Mouse (Mus musculus) ovary, postnatal 14 days (tissue): ENCODE results near the gene Tmod1.

Experiments
- DNase-seq: peaks from one replicate; pipeline ENCODE4 v3.0.0; 2022; ENCODE audit warnings: low spot score

Gene Tmod1

DNA sequence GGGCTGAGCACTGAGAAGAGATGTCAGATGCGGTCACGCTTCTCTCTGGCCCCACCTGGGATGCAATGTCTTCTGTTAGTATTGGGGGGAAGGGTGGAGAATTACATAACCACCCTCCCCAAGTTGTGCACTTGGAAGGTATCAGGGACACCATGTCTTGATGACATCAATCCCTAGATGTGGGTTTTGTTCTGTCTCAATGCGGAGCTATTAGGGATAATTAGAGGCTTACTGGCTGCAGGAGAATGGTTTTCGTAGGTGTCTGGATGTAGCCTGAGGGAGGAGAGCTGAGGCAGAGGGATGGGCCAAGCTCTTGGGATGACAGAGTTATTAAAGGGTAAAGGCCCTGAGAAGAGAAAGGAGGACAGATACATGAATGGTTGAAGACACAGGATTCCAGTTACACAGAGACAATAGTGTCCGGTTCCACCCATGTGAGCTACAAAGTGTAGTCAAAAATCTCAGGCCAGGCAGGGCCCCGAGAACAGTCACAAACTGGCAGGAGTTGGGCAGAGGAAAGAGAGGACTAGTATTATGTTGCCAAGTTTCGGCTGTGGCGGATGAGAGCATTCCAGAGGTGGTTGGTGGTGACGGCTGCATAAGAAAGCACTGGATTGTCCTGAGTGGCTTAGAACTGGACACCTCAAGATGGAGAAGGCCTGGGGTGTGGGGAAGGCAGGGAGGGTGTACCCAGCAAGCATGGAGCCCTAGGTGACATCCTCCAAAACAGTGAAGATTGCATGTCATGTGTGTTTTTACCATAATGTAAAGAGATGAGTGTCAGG, 14.8 kb downstream of the Tmod1 start:
- DNase-seq = no peak

DNA sequence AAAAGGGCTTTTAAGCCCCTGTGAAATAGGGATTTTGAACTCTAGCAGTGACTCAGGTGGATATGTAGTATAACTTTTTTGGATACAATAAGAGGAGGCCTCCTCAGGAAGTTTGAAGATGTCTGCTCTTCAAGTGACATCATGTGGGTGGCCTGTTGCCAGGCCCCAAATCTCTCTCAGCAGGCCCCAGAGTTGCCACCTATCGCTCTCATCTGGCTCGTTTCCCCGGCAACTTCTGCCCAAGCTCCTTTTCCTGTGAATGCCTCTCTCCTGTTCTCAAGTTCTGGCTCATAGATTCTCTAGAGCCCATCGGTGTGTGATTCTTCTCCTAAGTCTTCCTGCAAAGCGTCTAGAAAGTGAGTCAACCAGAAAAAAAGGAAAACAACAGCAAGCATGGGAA, 17.4 kb downstream of the Tmod1 start:
- no peak for DNase-seq

DNA sequence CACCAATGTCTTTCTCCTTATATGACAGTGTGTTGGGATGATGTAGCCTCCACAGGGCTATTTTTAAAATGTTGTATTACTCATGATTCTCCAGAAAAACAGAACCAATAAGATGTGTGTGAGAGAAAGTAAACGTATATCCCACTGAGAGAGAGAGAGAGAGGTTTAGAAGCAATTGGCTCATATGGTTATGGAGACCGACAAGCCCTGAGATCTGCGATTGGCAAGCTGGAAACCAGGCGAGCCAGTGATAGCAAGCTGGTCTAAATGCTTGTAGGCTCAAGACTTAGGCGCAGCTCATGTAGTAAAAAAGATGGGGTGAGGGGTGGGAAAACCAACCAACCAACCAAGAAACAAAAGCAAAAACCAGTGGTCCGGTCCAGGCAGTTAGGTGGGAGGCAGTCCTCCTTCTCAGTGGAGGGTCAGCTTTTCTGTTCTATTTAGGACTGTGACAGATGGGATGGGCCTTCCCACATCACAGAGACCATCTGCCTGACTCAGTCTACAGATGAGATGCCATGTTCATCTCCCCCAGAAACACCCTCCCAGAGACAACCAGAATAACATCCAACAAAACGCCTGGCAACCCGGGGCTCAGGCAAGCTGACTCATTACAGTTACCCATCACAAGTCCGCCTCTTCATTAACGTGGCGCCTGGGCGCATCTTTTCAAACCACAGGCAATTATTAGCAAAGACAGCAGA, 22.7 kb downstream of the Tmod1 start:
- no peak for DNase-seq

DNA sequence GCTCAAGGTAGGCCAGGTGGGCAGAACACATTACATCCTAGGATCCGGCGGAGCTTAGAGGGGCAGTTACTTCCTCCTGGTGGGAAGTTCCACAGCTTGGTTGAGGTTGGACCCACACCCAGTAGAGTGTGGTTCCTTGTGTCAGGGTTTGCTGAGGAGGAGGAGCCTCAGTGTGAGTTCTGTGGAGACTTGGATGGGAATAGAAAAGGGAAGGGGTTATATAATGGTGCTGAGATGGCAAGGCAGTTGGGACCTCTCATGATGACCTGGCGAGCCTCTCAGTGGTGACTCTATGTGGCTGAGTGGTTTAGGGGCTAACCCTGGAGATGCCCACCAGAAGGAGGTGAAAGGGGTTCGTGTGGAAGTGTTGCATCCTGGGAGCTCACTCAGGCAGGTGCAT, 25.1 kb downstream of the Tmod1 start:
- no peak for DNase-seq

DNA sequence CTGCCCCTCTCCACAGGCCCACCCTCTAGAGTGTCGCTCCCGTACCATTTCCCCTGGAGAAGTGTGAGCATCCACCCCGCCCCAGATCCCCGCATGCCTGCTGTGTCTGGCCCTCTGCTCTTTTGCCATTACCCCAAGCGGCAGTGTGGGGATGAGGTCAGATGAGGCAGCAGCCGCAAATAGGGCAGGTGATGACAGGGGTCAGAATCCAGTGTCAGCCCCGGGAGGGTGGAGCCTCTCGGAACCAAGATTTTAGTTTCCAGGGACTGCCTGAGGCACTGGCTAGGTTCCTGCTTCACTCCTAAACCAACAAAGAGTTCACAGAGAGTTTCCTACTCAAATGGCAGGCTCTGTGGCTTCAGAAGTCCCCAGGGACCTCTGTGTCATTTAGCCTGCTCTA, 25.5 kb downstream of the Tmod1 start:
- no peak for DNase-seq

DNA sequence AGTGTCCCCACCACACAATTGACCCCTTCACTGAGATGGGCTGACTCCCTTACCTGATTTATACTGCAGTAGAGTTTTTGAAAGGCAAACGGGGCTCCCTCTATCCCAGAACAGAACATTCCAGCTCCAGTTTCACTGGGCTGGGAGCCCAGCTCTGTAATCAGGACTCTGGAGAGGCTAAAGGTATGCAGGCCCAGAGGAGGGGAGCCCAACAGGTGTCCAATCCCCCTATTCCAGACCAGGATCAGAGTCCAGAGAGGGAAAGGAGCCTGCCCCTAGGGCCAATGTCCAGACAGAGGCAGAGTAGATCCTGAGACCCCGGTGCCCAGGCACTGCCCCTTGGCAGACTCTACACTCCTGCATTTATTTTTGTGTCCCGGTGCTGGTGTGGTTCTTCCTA, 26.2 kb downstream of the Tmod1 start:
- no peak for DNase-seq

DNA sequence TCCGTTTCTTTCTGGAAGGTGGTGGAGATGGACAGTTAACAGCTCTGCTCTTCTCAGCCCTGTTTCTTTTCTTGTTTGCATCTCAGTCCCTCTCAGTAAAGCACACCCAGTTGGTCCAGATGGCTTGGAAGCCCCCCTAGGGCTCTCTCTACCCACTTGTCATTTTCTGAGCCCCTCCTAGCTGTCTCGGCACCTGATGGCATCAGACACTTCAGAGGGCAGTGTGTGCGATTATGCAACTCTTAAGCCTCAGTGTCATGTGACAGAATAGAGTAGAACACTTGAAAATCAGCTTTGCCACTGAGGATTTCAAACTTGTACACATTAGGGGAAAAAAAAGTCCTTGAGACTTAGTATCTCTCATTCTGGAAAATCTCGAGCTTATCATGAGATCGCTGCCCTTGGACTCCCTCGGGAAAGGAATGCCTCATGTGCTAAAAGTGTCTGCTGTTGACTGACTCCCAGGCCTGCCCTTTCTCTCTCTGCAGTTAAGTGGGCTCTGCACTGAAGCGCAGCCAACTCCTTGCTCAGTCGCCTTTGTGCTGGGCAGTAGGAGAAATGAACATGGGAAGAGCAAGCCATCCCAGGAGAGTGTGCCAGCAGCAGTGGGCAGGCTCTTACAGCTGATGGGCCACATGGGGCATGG, 27.1 kb downstream of the Tmod1 start:
- DNase-seq = no peak

DNA sequence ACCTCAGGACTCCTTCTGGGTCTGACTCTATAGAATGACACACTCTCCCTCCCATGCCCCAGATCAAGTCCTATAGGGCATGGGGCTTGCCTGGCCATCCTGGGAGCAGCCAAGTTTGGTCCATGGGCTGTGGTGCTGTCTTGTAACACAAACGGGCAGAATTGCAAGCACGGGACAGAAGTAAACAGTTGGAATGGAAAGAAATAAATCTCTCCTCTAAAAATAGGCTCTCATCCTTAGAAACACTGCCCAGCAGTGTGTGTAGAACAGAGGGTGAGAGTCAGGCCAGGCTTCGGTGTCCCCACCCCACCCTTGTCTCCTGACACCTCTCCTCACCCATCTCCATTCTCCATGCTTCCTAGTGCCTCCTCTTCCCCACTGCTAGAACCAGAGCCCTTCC, 29.3 kb downstream of the Tmod1 start:
- no peak for DNase-seq

DNA sequence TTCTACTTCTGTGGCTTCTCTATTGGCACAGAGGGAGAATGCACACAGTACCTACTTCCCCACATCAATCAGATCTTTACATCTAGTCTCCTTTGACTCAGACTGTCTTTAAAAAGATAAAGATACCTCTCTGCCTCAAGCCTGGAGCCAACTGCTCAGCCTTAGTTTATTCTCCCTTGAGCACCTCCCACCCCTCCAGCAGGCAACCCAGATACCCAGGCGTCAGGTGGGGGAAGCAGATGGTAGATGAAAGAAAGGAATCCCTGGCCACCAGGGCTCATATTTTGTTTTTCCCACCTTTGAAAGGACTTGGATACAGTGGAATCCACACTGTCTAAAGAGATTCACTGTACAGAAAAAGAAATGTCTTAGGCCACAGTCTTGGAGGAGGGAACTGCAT, 29.8 kb downstream of the Tmod1 start:
- DNase-seq = no peak

DNA sequence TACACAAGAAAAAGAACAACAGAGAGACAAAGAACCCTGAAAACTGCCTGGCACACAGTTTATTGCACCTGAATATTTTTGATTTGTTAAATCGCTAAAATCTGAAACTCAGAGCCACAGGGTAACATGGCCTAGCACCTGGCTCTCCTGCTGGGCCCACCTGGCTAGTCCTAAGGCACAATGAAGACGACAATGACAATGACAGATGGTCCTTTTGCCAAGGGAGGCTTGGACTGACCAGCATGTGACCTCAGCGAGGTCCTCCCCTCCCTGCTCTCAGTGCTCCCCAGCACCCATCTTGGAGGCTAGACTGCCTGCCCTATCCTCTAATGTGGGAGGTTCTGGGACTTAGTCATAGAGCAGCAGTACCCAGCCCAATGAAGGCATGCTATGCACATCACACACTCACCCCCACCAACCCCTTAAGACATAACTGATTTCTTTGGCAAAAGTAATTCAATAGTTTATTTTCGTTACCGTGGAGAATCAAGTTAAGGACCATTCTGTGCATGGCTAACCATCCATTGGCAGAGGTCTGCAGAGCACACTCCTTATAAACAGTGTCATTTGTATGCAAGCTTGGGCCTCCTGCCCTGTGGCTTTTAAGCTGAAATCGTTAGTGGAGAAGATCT, 31.2 kb downstream of the Tmod1 start:
- DNase-seq = no peak

DNA sequence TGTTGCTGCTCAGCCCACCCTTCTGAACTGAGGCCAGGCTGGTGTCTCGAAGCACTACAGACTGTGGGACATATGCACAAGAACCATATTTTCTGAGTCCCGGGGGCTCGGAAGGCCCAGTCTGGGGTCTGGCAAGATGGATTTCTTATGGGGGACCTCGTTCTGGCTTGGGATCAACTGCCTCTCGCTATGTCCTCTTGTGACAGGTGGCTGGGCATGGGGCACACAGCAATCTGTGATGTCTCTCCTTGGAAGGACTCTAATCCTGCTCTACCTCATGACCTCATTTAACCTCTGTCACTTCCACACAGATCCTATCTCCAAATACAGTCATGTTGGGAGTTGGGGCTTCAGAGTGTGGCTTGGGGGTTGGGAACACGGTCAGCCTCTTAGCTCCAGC, 33.9 kb downstream of the Tmod1 start:
- DNase-seq = no peak

DNA sequence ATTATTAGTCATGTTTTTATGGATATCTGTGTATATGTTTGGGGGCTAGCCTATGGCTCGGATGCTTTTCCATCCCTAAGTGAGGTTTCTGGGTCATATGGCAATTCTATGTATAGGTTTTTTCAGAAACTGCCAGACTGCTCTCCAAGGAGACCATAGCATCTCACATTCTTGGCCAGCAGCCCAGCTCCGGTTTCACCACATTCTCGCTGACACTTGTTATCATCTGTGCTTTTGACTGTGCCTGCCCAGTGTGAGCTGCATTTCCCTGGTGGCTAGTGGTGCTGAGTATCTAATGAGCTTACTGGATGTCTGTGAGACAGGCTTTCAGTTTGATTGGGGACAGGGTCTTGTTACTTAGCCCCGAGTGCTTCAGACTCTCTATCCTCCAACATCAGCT, 35.0 kb downstream of the Tmod1 start:
- no peak for DNase-seq

DNA sequence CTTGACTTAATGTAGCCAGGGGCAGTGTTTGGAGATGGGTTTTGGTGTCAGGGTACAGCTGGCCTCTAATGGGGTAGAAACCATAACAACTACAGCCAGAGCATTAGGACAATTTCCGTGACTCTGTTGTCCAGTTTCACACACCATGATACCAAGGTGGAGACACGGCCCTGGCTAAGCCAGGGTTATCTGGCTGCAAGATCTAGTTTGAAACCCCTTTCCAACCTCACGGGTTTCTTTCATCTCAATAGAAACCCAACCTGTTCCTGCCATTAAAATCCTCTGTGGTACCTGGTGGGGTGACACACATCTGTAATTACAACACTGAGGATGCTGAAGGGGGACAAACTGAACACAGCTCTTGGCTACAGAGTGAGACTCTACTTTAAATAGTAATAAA, 36.9 kb downstream of the Tmod1 start:
- DNase-seq = no peak

DNA sequence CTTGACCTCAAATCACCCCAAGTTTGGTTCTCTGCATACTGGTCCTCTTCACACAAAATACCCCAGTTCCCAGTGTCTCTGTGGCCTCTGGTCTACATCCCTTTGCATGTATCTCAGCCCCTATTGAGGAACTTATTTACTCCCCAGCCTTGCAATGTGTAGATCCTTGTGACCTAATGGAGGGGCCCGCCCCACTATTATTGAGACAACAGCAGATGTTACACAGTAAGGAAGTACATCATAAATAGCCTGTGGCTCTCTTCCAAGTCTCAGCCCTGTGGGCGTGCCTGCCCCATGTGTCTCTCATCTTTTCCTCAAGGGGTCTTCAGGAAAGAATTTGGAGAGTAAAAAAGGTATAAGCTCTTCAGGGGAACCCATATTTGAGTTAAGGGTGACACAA, 38.2 kb downstream of the Tmod1 start:
- DNase-seq = no peak

DNA sequence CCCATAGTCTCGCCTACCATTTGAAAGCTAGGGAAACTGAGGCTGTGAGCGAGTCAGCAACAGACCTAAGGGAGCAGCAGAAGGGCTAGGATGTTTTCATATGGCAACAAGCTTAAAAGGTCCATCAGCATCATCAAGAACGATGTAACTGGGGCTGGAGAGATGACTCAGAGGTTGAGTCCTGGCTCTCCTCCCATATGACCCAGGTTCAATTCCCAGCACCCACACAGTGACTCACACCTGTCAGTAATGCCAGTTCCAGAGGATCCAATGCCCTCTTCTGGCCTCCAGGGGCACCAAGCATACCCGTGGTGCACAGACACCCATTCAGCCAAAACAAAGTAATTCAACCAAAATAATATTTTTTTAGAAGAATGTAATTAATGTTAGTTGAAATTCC, 41.5 kb downstream of the Tmod1 start:
- no peak for DNase-seq

DNA sequence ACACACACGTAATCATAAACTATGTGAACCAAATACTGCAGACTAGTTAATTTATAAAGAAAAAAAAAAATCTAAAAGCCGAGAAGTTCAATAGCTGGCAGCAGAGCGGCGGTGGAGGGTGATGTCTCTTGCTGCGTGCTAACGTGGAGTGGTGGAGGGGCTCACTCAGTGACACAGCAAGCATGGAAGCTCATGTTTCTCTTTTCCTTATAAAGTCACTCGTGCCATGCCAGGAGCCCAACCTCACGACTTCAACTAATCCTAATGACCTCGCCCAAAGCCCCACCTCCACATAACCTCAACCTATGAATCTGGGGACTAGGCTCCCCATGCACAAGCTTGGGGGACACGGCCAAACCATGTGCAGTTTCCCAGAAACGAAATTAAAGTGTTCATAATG, 43.8 kb downstream of the Tmod1 start:
- DNase-seq = no peak

DNA sequence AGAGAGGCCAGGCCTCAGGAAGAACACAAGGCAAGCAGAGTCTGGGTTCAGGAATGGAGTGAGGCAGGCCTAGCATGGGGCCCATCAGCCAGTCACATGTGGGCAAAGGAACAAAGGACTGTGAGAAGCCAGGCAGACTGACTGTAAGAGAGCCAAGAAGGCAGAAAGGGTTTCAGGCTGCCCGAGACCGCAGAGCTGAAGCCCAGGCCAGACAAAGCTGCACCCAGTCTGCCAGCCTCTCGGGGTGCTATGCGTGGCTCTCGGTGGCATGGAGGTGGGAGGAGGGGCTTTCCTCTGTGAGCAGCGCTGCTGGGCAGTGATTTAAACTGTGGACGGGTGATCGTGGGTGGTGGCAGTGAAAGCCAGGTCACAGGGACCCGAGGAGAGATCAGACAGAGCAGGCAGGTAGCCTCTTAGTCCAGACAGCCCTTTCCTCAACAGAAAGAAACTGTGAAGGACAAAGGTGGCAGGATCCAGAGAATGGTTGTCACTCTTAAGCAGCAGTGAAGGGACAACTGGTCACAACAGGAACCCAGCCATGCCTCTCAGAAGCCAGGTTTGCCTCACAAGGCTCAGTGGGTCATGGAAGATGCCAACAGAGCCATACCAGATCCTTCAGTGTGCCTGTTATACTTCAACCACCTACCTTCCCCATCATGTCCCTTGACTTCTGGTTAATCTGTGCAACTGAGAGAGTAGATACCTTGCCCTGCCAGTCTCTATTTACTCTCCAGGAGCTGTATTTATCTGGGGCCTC, 45.9 kb downstream of the Tmod1 start:
- no peak for DNase-seq

DNA sequence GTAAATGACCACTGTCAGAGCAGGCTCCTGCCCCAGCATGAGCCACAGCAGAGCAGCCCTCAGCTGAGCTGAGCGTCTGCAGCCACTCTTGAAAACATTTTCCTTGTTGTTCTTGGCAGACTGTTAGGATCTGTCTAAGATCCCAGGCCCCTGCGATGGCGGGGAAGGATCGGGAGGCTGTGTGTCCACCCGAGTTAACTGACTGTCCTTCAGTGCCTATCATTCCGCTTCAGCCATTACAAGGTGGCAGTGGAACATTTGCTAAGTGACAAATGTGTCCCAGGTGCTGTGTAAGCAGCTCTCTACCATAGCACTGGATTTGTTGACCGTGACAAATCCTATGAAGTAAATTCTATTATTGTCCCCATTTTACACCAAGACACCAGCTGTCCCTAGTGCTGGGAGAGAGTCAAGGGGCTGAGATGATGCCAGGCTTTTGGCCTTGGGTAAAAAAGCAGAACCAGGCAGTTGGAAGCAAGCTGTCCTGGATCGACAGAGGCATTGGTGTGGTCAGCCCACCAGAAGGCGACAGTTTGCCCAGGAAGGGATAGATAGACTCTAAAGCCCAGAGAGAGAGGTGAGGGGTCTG, 46.6 kb downstream of the Tmod1 start:
- DNase-seq = no peak

DNA sequence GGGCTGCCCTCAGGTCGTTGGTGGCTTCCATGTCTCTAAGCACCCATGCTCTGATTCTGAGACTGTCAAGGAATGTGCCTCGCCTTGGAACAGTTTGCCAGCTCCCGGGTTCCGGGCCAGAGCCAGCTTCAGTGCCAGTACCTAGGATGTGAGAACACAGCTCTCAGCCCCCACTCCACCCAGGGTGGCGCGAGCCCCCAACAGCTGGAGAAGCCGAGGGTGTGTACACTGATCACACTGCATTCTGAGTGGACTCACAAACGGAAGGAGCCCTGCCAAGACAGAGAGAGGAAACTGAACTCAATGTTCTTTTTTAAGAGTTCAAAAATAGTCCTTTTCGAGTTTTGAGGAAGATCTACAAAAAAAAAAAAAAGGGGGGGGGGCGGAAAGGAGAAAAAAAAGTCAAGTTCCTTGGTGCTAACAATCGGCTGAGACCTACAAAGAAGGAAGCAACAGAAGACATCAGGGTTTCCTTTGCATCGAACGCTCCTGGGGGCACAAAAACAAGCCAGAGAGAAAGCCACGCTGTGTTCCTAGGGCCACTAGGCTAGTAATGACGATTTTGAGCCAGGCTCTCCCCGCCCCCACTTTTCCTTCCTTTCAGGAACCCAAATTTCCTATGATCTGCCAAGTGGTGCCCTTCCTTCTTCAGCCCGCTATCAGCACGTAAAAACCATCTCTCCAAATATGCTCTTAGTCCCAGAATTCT, 48.1 kb downstream of the Tmod1 start:
- no peak for DNase-seq

DNA sequence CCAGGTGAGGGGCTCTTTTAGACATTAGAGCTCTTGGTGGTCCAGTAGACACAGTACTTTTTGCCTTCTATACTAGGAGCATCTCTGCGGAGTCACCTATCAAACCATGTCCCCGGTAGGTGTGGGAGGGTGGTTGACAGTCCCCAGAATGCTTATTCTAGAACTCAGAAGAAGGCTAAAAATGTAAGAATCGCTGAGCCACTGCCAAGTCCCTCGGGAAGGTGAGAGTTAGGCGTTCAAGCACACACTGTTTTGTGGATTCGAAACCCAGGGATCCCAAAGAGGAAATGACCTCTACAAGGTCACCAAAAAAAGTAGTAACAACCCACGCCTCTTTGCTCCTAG, 48.7 kb downstream of the Tmod1 start:
- DNase-seq = no peak

DNA sequence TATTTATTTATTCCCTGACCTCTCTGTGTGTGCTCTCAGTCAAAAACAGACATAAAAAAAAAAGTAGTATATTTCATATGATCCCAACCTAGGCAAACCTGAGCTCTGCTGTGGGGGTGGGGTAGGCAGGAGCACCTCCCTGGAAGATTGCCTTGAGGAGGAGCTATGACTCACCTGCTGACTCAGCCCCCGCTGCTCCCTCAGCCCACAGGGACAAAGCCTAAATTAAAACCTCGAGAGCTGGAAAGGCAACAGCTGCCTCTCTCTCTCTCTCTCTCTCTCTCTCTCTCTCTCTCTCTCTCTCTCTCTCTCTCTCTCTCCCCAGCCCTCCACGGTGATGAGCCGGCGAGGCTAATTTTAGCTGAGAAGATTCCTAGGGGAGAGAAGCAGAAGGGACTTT, 49.1 kb downstream of the Tmod1 start:
- DNase-seq = no peak
